Mouse (Mus musculus): ENCODE results near the gene Raver2. TPM values are rescaled to one million over a fixed set of nuclear protein-coding genes. Genes with fewer than 3 reads are reported as not detected.

The Raver2 gene
- total RNA-seq, 2 experiments from 2014 or later, result 16.7 to 21.5 TPM

DNA sequence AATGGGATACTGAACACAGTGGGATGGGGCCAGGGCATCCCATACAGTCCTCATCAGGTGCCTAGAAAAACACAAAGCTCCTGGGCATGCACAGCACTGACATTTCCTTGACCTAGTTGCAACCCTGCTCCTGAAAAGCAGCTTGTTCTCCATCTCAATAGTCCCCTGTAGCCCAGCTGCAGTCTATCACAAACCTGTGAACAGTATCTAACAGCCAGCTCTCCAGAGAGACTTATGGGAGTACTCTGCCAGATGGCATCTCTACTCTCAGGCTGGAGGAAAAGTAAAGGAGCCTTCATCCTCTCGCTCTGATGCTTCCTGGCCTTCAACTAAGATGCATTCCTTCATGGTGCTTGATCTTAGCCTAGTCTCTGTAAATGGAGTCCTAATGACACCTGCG, 95.9 kb downstream of the Raver2 start:
- intact Hi-C loops (cut with DNase I), result loop anchor here (5.0 kb wide), 2 partner anchors 103 to 203 kb away; partner anchors contain the start of gene Jak1
- no peak for DNase-seq (ENCODE audit: low spot score in 2 of 2)

- intact Hi-C loops (cut with DNase I), result loop anchor here (5.0 kb wide), 2 partner anchors 102 to 202 kb away; partner anchors contain the start of gene Jak1
These were observed 97.0 kb downstream of the Raver2 start for GRCm38 (mm10) chr4:101165776-101166175.

GRCm38 (mm10) chr4:101167777-101168176, 99.0 kb downstream of the Raver2 start:
- intact Hi-C loops (cut with DNase I), result loop anchor here (5.0 kb wide), 2 partner anchors 100 to 200 kb away; partner anchors contain the start of gene Jak1
- DNase-seq (ENCODE audit: low spot score in 2 of 2), result no peak

More at GRCm38 (mm10) chr4:101165776-101166175, 97.0 kb downstream of the Raver2 start:
- DNase-seq (ENCODE audit: low spot score in 2 of 2), result no peak

GRCm38 (mm10) chr4:101168189-101168778, 99.5 kb downstream of the Raver2 start:
- DNase-seq (ENCODE audit: low spot score in 2 of 2), result no peak
- intact Hi-C loops (cut with DNase I), result loop anchor here (5.0 kb wide), 2 partner anchors 99 to 199 kb away; partner anchors contain the start of gene Jak1

GRCm38 (mm10) chr4:101172738-101173137, 104.0 kb downstream of the Raver2 start:
- no peak for DNase-seq (ENCODE audit: low spot score in 2 of 2)
- intact Hi-C loops (cut with DNase I), result no loop called here

DNA sequence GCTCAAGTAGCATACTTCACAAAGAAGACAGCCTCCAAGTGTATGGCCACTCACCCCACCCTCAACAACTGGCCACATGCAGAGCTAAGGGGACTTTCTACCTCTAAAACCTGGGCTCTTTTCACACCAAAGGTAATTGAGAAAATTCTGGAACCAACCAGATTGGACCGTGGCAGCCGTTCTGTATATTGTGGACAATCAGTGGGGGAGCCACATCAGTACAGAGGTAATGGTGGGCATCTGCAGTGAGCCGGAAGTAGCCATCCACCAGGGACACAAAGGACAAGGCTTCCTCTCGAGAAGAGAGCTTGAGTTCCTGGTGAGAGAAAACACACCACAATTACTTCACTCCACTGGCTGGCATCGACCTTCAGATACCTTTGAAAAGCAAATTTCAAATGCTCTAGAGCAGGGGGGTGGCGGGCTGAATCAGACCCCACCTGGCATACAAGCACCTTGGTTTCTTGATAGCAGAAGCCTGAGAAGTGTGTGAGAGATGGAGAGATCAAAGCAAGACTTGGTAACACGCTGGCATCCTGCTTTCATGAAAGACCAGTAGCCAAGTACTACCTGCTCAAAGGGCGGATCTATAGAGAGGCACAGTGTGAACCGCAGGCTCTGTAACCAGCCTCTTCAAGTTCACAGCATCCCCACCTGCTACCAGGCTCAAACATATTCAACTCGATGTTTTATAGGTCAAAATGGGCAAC, 106.3 kb downstream of the Raver2 start:
- no peak for DNase-seq (ENCODE audit: low spot score in 2 of 2)
- intact Hi-C loops (cut with DNase I), result no loop called here

DNA sequence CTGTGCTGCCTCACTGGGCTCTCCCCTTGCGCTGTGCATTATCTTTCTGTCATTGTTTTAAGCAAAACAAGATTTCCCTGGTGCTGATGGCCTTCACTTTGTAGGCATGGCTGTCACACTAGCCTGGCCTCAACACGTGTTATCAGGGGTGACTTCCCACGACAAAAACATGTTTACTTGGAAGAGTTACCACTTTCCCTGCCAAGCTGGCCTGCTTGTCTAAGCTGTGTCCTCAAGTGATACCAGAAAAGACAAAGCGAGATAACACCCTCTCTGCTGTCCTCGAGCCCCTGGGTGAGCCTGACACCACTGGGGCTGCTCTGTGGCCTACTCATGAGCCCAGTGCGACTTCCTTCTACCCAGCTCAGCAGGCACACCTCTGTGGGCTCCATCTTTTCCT, 107.3 kb downstream of the Raver2 start:
- intact Hi-C loops (cut with DNase I), result no loop called here
- no peak for DNase-seq (ENCODE audit: low spot score in 2 of 2)

DNA sequence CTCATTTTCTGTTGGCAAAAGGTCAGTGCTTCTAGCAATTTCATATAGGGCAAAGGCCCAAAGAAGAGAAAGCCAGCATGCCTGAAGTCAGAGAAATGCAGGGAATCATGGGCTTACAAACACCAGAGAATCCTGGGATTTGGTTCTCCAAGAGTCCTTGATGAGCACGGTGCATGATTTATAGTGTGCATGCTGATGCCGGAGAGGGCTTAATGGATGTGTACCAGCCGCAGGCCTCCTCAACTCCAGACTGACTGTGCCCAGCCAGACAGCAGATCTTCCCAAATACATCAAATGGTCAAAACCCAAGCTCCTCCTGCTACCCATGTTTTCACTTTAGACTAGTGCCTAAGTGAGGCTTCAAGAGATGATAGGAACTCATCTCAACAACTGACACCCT, 109.0 kb downstream of the Raver2 start:
- DNase-seq (ENCODE audit: low spot score in 2 of 2), result no peak
- intact Hi-C loops (cut with DNase I), result no loop called here

- DNase-seq (ENCODE audit: low spot score in 2 of 2), result no peak
- intact Hi-C loops (cut with DNase I), result no loop called here
These were observed 110.3 kb downstream of the Raver2 start for GRCm38 (mm10) chr4:101179076-101179475.

DNA sequence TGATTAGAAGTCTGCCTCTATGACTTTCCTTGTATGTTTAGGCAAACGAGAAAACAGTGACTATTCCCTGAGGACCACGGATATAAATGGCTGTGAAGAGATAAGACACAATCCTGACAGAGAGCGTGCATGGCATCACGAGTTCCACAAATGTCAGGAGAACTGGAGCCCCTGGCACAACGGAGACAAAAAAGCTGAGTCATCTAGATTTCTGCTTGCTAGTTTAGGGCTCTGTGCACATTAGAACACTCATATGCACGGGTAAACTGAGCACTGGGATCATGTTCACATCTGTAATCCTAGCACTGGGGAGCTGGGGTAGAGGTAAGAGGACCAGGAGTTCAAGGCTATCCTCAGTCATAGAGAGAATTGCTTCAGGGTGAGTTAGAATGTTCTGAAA, 111.1 kb downstream of the Raver2 start:
- intact Hi-C loops (cut with DNase I), result loop anchor here (10.0 kb wide), 1 partner anchor 175 kb away; no protein-coding TSS in a partner anchor
- no peak for DNase-seq (ENCODE audit: low spot score in 2 of 2)

- intact Hi-C loops (cut with DNase I), result loop anchor here (10.0 kb wide), 1 partner anchor 174 kb away; no protein-coding TSS in a partner anchor
- DNase-seq (ENCODE audit: low spot score in 2 of 2), result no peak
These were observed 111.9 kb downstream of the Raver2 start for GRCm38 (mm10) chr4:101180681-101181080.

DNA sequence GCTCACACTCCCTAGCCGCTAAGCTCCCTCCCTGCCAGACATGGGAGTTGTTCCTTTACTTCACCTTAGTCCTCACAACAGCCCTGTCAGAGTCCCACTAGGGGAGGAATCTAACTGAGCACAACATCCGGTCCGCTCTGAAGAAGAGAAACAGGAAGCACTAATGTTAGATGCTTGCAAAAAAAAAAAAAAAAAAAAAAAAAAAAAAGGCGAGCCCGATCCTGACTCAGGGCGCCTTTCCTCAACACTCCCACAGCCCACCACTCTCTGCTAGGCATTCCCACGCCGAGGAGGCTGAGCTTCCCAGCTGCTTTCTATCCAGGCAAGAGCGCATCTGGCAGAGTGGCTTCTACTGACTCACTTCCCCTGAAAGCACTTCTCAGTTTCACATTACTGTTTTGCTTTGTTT, 113.8 kb downstream of the Raver2 start:
- DNase-seq (ENCODE audit: low spot score in 2 of 2), result no peak
- intact Hi-C loops (cut with DNase I), result loop anchor here (10.0 kb wide), 1 partner anchor 172 kb away; no protein-coding TSS in a partner anchor

DNA sequence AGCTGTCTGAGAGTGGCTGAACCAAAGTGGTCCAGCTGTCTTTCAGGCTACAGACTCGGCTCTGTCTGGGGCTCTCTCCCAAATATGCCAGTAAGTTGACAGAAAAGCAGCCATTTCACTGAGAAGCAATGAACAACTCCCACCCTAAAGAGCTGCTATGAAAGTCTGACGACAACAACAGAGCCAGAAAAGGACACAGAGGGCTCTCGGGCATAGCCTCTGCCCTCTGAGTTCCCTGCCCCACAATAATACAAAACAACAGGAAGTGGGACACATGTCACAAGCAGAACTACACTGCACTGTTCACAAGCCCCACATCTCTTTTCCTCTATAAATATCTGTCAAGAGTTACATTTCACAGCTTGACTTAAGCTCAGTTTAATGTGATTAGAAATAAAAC, 116.4 kb downstream of the Raver2 start:
- DNase-seq (ENCODE audit: low spot score in 2 of 2), result no peak
- intact Hi-C loops (cut with DNase I), result loop anchor here (10.0 kb wide), 1 partner anchor 170 kb away; no protein-coding TSS in a partner anchor

DNA sequence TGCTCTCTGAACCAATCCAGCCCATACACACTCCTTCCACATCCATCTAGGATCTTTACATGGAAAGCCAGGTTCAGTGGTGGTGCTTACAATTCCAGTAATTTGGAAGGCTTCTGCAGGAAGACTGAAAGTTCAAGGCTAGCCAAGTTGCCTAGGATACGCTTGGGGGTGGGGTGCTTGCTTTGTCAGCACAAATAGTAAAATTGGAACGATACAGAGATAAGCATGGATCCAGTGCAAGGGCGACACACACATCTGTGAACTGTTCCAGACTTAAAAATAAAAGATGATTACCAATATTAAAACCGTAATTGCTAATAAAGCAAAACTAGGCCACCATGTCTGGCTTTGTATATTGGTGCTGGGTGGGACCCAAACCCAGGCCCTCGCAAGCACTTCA, 117.8 kb downstream of the Raver2 start:
- intact Hi-C loops (cut with DNase I), result loop anchor here (10.0 kb wide), 1 partner anchor 168 kb away; no protein-coding TSS in a partner anchor
- no peak for DNase-seq (ENCODE audit: low spot score in 2 of 2)

DNA sequence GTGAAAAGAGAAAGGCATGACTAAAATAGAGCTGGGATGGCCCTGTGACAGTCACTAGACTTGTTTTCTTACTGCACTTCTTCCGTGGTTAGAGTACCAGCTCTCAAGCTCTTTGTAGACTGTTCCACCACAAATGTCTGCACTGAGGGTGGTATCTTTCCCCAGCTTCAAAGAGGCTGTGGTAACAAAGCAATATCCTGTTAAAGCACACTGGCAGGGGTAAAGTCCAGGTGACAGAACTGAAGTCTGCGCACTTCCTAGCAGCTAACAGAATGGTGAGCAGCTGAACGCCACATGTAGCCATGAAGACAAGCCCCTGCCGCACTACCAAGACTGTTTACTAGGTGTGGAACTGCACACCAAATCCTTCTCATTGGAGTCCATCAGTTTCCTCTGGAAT, 118.6 kb downstream of the Raver2 start:
- intact Hi-C loops (cut with DNase I), result loop anchor here (10.0 kb wide), 1 partner anchor 167 kb away; no protein-coding TSS in a partner anchor
- DNase-seq (ENCODE audit: low spot score in 2 of 2), result no peak

- no peak for DNase-seq (ENCODE audit: low spot score in 2 of 2)
- intact Hi-C loops (cut with DNase I), result no loop called here
These were observed 123.6 kb downstream of the Raver2 start for GRCm38 (mm10) chr4:101192241-101192976.

DNA sequence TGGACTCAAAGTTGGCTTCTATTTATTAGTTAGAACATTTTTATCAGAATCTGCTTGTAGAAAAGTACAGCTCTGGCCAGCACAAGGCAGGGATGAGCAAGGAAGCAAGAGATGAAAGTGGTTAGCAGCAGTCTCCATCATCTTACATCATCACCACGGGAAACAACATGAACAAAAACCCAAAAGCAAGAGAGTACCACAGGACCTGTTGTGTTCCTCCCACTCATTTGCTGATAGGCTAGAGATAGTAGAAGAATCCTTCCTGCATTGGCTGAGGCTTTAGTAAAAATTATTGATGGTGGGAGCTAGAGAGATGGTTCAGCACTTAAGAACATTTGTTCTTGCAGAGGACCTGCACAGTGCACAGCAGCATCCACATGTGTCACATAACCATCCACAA, 125.4 kb downstream of the Raver2 start:
- DNase-seq (ENCODE audit: low spot score in 2 of 2), result no peak
- intact Hi-C loops (cut with DNase I), result no loop called here

GRCm38 (mm10) chr4:101196407-101196806, 127.6 kb downstream of the Raver2 start:
- no peak for DNase-seq (ENCODE audit: low spot score in 2 of 2)
- intact Hi-C loops (cut with DNase I), result no loop called here

DNA sequence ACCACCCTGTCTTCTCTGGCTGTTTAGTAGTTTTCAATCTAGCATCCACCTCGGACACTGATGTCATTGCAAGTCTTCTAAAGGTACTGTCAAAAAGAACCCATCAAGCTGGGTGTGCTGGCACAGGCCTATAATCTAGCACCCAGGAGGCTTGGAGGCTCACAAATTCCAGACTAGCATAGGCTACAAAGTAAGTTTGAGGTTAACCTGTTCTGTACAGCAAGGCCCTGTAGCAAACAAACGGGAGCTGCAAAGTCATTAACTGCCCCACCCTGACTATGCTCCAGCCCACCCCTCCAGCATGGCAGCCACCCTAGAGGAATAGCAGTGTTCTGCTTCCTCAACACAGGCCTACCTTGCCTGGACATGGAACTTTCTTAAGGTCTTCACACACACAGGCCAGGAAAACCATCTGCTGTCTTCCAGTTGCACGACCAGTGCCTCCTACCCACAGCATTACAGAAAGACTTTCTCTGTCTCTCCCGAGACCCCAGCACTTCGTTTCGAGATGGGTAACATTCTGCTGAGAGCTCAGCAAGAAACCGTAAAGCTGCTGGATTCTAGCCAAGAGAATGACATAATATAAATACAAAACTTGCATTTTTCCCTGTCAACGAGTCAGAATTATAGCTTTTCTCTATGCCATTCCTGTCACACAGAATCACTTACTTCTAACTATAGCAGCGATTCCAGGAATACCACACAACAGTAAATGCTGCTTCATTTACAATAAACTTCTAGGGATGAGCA, 128.8 kb downstream of the Raver2 start:
- intact Hi-C loops (cut with DNase I), result no loop called here

More for the DNA sequence above, 128.8 kb downstream of the Raver2 start:
- no peak for DNase-seq (ENCODE audit: low spot score in 2 of 2)
